ENCODE assay signal across 12 mouse cellular contexts in the genomic region with DNA sequence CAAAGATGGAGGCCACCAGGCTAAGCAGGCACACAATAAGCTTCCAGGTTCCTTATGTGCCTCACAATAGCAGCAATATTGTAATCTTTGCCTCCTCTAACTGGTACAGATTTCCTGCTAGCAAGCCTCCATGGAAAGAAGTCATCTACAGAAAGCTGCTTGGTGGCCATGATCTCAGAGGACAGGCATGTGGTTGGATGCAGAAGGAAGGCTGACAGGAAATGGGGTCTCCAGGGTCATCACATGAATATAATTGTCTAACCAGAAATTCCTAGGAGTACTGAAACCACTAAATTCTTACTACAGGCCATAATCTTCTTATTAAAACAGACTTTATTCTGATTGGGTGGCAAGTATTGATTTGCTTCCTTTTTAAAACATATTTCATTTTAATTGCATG.
"Had no signal": no experiment of that assay in that cellular context is flagged by ENCODE, and none has a peak within 500 bp of the region (broad histone marks: within the 10 kb centered on the region; RNA-seq: fewer than 3 reads in every experiment).

No protein-coding gene starts in this region.

- H3K9me3 ChIP-seq: limb, embryonic 12.5 days; liver, embryonic 13.5 days; midbrain, embryonic 10.5 days; neural tube, embryonic 12.5 days had no signal

- H3K4me2 ChIP-seq: limb, embryonic 12.5 days; liver, embryonic 13.5 days; neural tube, embryonic 12.5 days had no signal

- H3K4me1 ChIP-seq: limb, embryonic 12.5 days; liver, embryonic 13.5 days; midbrain, embryonic 10.5 days; neural tube, embryonic 12.5 days had no signal

- H3K9ac ChIP-seq: limb, embryonic 12.5 days; liver, embryonic 13.5 days; liver, postnatal 0 days; neural tube, embryonic 12.5 days had no signal

- H3K27ac ChIP-seq: limb, embryonic 12.5 days; liver, embryonic 13.5 days; midbrain, embryonic 10.5 days; neural tube, embryonic 12.5 days; stomach, postnatal 0 days had no signal

- ATAC-seq: liver, postnatal 0 days had no signal

- H3K27me3 ChIP-seq: limb, embryonic 12.5 days; neural tube, embryonic 12.5 days had no signal

- H3K4me3 ChIP-seq: limb, embryonic 12.5 days; liver, embryonic 13.5 days; midbrain, embryonic 10.5 days; neural tube, embryonic 12.5 days had no signal

- H3K36me3 ChIP-seq: limb, embryonic 12.5 days; liver, embryonic 13.5 days; midbrain, embryonic 10.5 days; neural tube, embryonic 12.5 days had no signal

- DNase-seq: layer of hippocampus, adult 9-11 months; layer of hippocampus, postnatal 36 days; liver; liver, embryonic 13.5 days; liver, postnatal 0 days; lung, postnatal 36 days; midbrain, embryonic 14.5 days; thymus, postnatal 14 days had no signal
